Comparison of ENCODE assay signal across 8 mouse cellular contexts in genomic region chr15:9139447-9139846, GRCm38 (mm10). TPM values are rescaled to one million over a fixed set of nuclear protein-coding genes. Genes with fewer than 3 reads are reported as not detected.
DNase-seq lines count a peak whose midpoint lies in the region; ATAC-seq and TF ChIP-seq lines count a peak whose summit lies in the region.

No protein-coding gene starts in this region.

- H3K27me3 ChIP-seq in hindbrain, embryonic 13.5 days: no peaks in the 10 kb centered on the region
- H3K27me3 ChIP-seq in midbrain, embryonic 16.5 days (ENCODE audit: control insufficient read depth, insufficient read depth, low read depth, low read length): no peaks in the 10 kb centered on the region

- 29% methylated on average over 10 of the region's 10 CpGs for WGBS in hindbrain, embryonic 13.5 days
- 23% methylated on average over 10 of the region's 10 CpGs for WGBS in midbrain, embryonic 16.5 days

- intact Hi-C loops in gastrocnemius, adult 2 months (cut with DNase I): no loop called here

- H3K4me1 ChIP-seq in cortical plate, adult 2 months (ENCODE audit: control insufficient read depth, insufficient read depth, low read length): peaks cover 3% of the 10 kb centered on the region; the same call in 1 of the 2 replicates
- peaks cover 39% of the 10 kb centered on the region for H3K4me1 ChIP-seq in hindbrain, embryonic 13.5 days (replicated peaks)
- H3K4me1 ChIP-seq in midbrain, embryonic 16.5 days (ENCODE audit: control insufficient read depth, insufficient read depth, low read length): peaks cover 15% of the 10 kb centered on the region

- peak overlapping the region; percentile 68 for H3K4me2 ChIP-seq in hindbrain, embryonic 13.5 days
- H3K4me2 ChIP-seq in midbrain, embryonic 16.5 days (ENCODE audit: low read length): peak overlapping the region; percentile 84

- peaks cover 32% of the 10 kb centered on the region for H3K36me3 ChIP-seq in hindbrain, embryonic 13.5 days
- H3K36me3 ChIP-seq in midbrain, embryonic 16.5 days (ENCODE audit: control insufficient read depth, insufficient read depth, low read length): peaks cover 8% of the 10 kb centered on the region

- no peaks in the 10 kb centered on the region for H3K9me3 ChIP-seq in hindbrain, embryonic 13.5 days
- no peaks in the 10 kb centered on the region for H3K9me3 ChIP-seq in midbrain, embryonic 16.5 days (replicated peaks; ENCODE audit: control insufficient read depth, low read length, poor library complexity, severe bottlenecking)

- no peak for DNase-seq in gastrocnemius, adult 2 months
- DNase-seq in gastrocnemius, postnatal 25 days: no peak
- peak; percentile 53 for DNase-seq in 3T3-L1 (ENCODE audit: low read depth, low spot score)
- no peak for DNase-seq in natural killer cell, adult 2 months (ENCODE audit: low spot score in 2 of 2)
- DNase-seq in ovary, postnatal 10 days (ENCODE audit: low spot score): no peak

- no peak overlapping the region; the same call in 1 of the 2 replicates for H3K27ac ChIP-seq in gastrocnemius, adult 2 months
- H3K27ac ChIP-seq in cortical plate, adult 2 months (ENCODE audit: insufficient read depth, low read length): no peak overlapping the region
- H3K27ac ChIP-seq in hindbrain, embryonic 13.5 days: no peak overlapping the region
- H3K27ac ChIP-seq in midbrain, embryonic 16.5 days (ENCODE audit: low read length): no peak overlapping the region

- peak overlapping the region; percentile 89 for H3K9ac ChIP-seq in hindbrain, embryonic 13.5 days
- H3K9ac ChIP-seq in midbrain, embryonic 16.5 days (ENCODE audit: low read depth, low read length): peak overlapping the region; percentile 85

- no peak for TF ChIP-seq CTCF in gastrocnemius, adult 2 months (IDR thresholded peaks at IDR 0.05)
- TF ChIP-seq CTCF in cortical plate, adult 2 months (IDR thresholded peaks at IDR 0.05; ENCODE audit: extremely low read depth, insufficient read depth, low read length): no peak

- TF ChIP-seq POLR2A in cortical plate, adult 2 months (IDR thresholded peaks at IDR 0.05; ENCODE audit: extremely low read depth, insufficient read depth, low read length): no peak

- no peak for ATAC-seq in hindbrain, embryonic 13.5 days (ENCODE audit: low FRiP score)
- no peak for ATAC-seq in midbrain, embryonic 16.5 days

- peak overlapping the region; percentile 83 for H3K4me3 ChIP-seq in gastrocnemius, adult 2 months
- H3K4me3 ChIP-seq in cortical plate, adult 2 months (ENCODE audit: insufficient read depth, low read length): peak overlapping the region; percentile 83
- H3K4me3 ChIP-seq in hindbrain, embryonic 13.5 days: peak overlapping the region; percentile 85
- H3K4me3 ChIP-seq in midbrain, embryonic 16.5 days (ENCODE audit: low read depth, low read length): peak overlapping the region; percentile 88

RNA-seq across cellular contexts. Expression of gene Lmbrd2, which starts 0.9 kb away (rescaled TPM):
- 10 to 100 TPM; 14.8 to 15.1 TPM for total RNA-seq in gastrocnemius, adult 2 months (2021)
- 10 to 100 TPM; 11.9 to 13.5 TPM for total RNA-seq in gastrocnemius, postnatal 25 days (2021)
- polyA plus RNA-seq in cortical plate, adult 2 months (2012; rRNA removed): 24.1 and 24.5 TPM in 2 replicates
- 3.8 and 6.0 TPM in 2 replicates for polyA plus RNA-seq in hindbrain, embryonic 13.5 days (2015; fragmentation: Nextera tagmentation; extraction: Ambion mirVana)
- 3.3 and 3.6 TPM in 2 replicates for polyA plus RNA-seq in midbrain, embryonic 16.5 days (2015; fragmentation: Nextera tagmentation; extraction: Ambion mirVana)

RNA-seq across cellular contexts. Expression of gene Skp2, which starts 15.8 kb away (rescaled TPM):
- under 1 TPM; 0.48 to 0.61 TPM for total RNA-seq in gastrocnemius, adult 2 months (2021)
- total RNA-seq in gastrocnemius, postnatal 25 days (2021): 1 to 10 TPM in 1 of 2 experiments, under 1 TPM in 1; 0.84 to 1.4 TPM
- 3.5 TPM in 2 replicates for polyA plus RNA-seq in cortical plate, adult 2 months (2012; rRNA removed)
- polyA plus RNA-seq in hindbrain, embryonic 13.5 days (2015; fragmentation: Nextera tagmentation; extraction: Ambion mirVana): 26.0 and 27.9 TPM in 2 replicates
- polyA plus RNA-seq in midbrain, embryonic 16.5 days (2015; fragmentation: Nextera tagmentation; extraction: Ambion mirVana): 15.3 and 18.5 TPM in 2 replicates
